8 mouse cellular contexts compared by ENCODE assay signal in the genomic region with DNA sequence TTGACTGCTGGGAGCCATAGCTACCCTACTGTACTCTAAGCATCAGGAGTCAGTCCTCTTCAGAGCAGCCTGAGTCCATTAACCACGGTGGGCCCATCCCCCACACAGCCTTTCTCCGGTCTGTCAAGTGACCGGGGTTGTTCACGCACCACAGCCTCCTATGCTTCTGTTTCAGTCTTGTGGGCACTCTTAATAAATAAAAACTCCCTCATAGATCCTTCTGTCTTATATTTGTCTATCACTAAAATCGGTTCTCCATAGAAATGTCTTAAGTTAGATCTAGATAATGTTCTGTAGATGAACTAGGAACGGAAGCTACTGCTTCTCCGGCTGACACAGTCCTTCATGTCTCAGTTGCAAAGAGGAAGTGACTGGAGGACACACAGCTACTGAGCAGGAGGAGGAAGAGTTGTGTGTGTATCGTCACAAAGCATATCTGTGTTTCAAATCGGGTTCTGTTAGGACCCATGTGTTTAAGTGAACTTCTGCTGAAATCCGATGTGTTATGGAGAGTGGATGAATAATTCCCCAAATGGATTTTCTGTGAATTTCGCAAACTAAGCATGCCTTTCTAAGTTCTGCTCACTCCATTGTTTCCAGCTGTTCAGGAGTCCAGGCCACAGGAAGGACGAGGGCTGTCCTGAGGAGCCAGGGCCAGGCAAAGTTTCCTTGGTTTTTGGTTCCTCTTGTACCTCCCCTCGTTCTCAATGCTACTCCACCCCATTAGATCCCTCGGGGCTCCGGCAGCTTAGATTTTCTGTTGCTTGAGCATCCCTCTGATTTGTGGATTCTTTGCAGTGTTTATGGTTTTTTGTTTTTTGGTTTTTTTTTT.
DNase-seq lines count a peak whose midpoint lies in the region; ATAC-seq and TF ChIP-seq lines count a peak whose summit lies in the region.

No protein-coding gene starts in this region.

- no peak for TF ChIP-seq POLR2A in cerebellum, adult 2 months (IDR thresholded peaks at IDR 0.05; ENCODE audit: borderline replicate concordance, insufficient read depth, low read length)

- H3K4me2 ChIP-seq in stomach, embryonic 14.5 days (replicated peaks; ENCODE audit: low read depth, low read length) = no peak overlapping the region
- no peak overlapping the region for H3K4me2 ChIP-seq in stomach, postnatal 0 days (replicated peaks; ENCODE audit: low read depth)
- no peak overlapping the region for H3K4me2 ChIP-seq in kidney, embryonic 16.5 days (replicated peaks; ENCODE audit: low read depth, low read length)

- H3K4me3 ChIP-seq in stomach, embryonic 14.5 days (ENCODE audit: low read depth, low read length) = no peak overlapping the region
- H3K4me3 ChIP-seq in stomach, postnatal 0 days (ENCODE audit: low read depth, low read length) = no peak overlapping the region
- no peak overlapping the region for H3K4me3 ChIP-seq in kidney, embryonic 16.5 days (ENCODE audit: low read length)
- H3K4me3 ChIP-seq in left cerebral cortex, adult 2 months = no peak overlapping the region
- no peak overlapping the region for H3K4me3 ChIP-seq in cerebellum, adult 2 months (replicated peaks; ENCODE audit: insufficient read depth, low read depth, low read length)

- H3K9me3 ChIP-seq in stomach, embryonic 14.5 days (ENCODE audit: control insufficient read depth, low read depth, low read length) = no peaks in the 10 kb centered on the region
- no peaks in the 10 kb centered on the region for H3K9me3 ChIP-seq in stomach, postnatal 0 days (ENCODE audit: control insufficient read depth, low read length)
- no peaks in the 10 kb centered on the region for H3K9me3 ChIP-seq in kidney, embryonic 16.5 days (ENCODE audit: low read length)

- intact Hi-C loops in left cerebral cortex, adult 2 months (cut with DNase I) = no loop called here

- no peak for TF ChIP-seq CTCF in stomach, postnatal 0 days (IDR thresholded peaks at IDR 0.05; ENCODE audit: low read depth)
- TF ChIP-seq CTCF in left cerebral cortex, adult 2 months (IDR thresholded peaks at IDR 0.05) = no peak
- no peak for TF ChIP-seq CTCF in cerebellum, adult 2 months (IDR thresholded peaks at IDR 0.05; ENCODE audit: borderline replicate concordance, insufficient read depth, low read depth, low read length)

- no peaks in the 10 kb centered on the region for H3K27me3 ChIP-seq in stomach, embryonic 14.5 days (ENCODE audit: control insufficient read depth, insufficient read depth, low read length)
- H3K27me3 ChIP-seq in stomach, postnatal 0 days (ENCODE audit: control insufficient read depth, insufficient read depth, low read length) = no peaks in the 10 kb centered on the region
- H3K27me3 ChIP-seq in kidney, embryonic 16.5 days (ENCODE audit: insufficient read depth, low read length) = no peaks in the 10 kb centered on the region
- no peaks in the 10 kb centered on the region for H3K27me3 ChIP-seq in cerebellum, adult 2 months (ENCODE audit: control insufficient read depth, insufficient read depth, low read length)

- no peaks in the 10 kb centered on the region for H3K36me3 ChIP-seq in stomach, embryonic 14.5 days (ENCODE audit: control insufficient read depth, insufficient read depth, low read length)
- no peaks in the 10 kb centered on the region for H3K36me3 ChIP-seq in stomach, postnatal 0 days (ENCODE audit: control insufficient read depth, insufficient read depth, low read length)
- H3K36me3 ChIP-seq in kidney, embryonic 16.5 days (ENCODE audit: insufficient read depth, low read length) = no peaks in the 10 kb centered on the region

- no peak for TF ChIP-seq EP300 in stomach, postnatal 0 days (optimal IDR thresholded peaks at IDR 0.05)

- no peak for ATAC-seq in stomach, embryonic 14.5 days (ENCODE audit: insufficient number of reproducible peaks, insufficient read depth, low FRiP score, low read depth)
- ATAC-seq in stomach, postnatal 0 days (ENCODE audit: low FRiP score, low TSS enrichment) = no peak
- ATAC-seq in kidney, embryonic 16.5 days (ENCODE audit: low FRiP score, low TSS enrichment) = peak; percentile 75

- H3K4me1 ChIP-seq in stomach, embryonic 14.5 days (ENCODE audit: control insufficient read depth, insufficient read depth, low read length) = peaks cover 11% of the 10 kb centered on the region; the same call in 1 of the 2 replicates
- H3K4me1 ChIP-seq in stomach, postnatal 0 days (replicated peaks; ENCODE audit: control insufficient read depth, insufficient read depth) = no peaks in the 10 kb centered on the region
- peaks cover 56% of the 10 kb centered on the region for H3K4me1 ChIP-seq in kidney, embryonic 16.5 days (ENCODE audit: insufficient read depth, low read length)
- peaks cover 10% of the 10 kb centered on the region for H3K4me1 ChIP-seq in cerebellum, adult 2 months (ENCODE audit: control insufficient read depth, insufficient read depth, low read length)

- 65% methylated on average over 15 of the region's 15 CpGs for WGBS in stomach, embryonic 14.5 days
- 59% methylated on average over 15 of the region's 15 CpGs for WGBS in stomach, postnatal 0 days
- 35% methylated on average over 15 of the region's 15 CpGs for WGBS in kidney, embryonic 16.5 days
- 88% methylated on average over 15 of the region's 15 CpGs for WGBS in cerebellum, adult 2 months

- DNase-seq in stomach, postnatal 0 days (ENCODE audit: low spot score) = no peak
- DNase-seq in gastrocnemius, postnatal 25 days = peak; percentile 49
- peak; percentile 52 for DNase-seq in retina, postnatal 1 day
- DNase-seq in left cerebral cortex, adult 2 months (ENCODE audit: extremely low spot score in 1 of 2, low spot score in 2 of 2) = no peak
- no peak for DNase-seq in cerebellum, adult 2 months
- DNase-seq in c-Kit-positive CD71-positive TER-119-positive erythroid progenitor cells, embryonic 14.5 days (ENCODE audit: low spot score) = no peak

- no peak overlapping the region for H3K9ac ChIP-seq in stomach, embryonic 14.5 days (replicated peaks; ENCODE audit: low read depth, low read length)
- no peak overlapping the region for H3K9ac ChIP-seq in stomach, postnatal 0 days (ENCODE audit: low read length)
- H3K9ac ChIP-seq in kidney, embryonic 16.5 days (replicated peaks; ENCODE audit: low read length) = no peak overlapping the region

- H3K27ac ChIP-seq in stomach, embryonic 14.5 days (ENCODE audit: low read length) = peak overlapping the region; percentile 33; the same call in 1 of the 2 replicates
- H3K27ac ChIP-seq in stomach, postnatal 0 days (replicated peaks) = no peak overlapping the region
- peak overlapping the region; percentile 67 for H3K27ac ChIP-seq in kidney, embryonic 16.5 days (ENCODE audit: low read length)
- no peak overlapping the region for H3K27ac ChIP-seq in left cerebral cortex, adult 2 months
- no peak overlapping the region for H3K27ac ChIP-seq in cerebellum, adult 2 months (ENCODE audit: insufficient read depth, low read length)

Comparison
In these comparisons a context has a peak if more than half of its experiments do, and no peak if none do; other contexts are left out.
1. H3K27ac ChIP-seq: peak in stomach, embryonic 14.5 days (single experiment) and kidney, embryonic 16.5 days (single experiment); none in stomach, postnatal 0 days (single experiment), left cerebral cortex, adult 2 months (single experiment) and cerebellum, adult 2 months (single experiment).
2. DNase-seq: peak in gastrocnemius, postnatal 25 days (single experiment) and retina, postnatal 1 day (single experiment); none in stomach, postnatal 0 days (single experiment), left cerebral cortex, adult 2 months (0 of 2), cerebellum, adult 2 months (0 of 2) and c-Kit-positive CD71-positive TER-119-positive erythroid progenitor cells, embryonic 14.5 days (single experiment).